Mouse (Mus musculus) olfactory bulb, adult 2 months (tissue): Measurements from ENCODE around the gene Fyb2. TPM values are rescaled to one million over a fixed set of nuclear protein-coding genes. Genes with fewer than 3 reads are reported as not detected.

Experiments
- H3K27ac ChIP-seq: fragments of 200-500 bp; 2 replicates; pipeline ENCODE4 v1.5.1; 2012; ENCODE audit warnings: low read depth, low read length; ENCODE audit not compliant: insufficient read depth
- H3K4me1 ChIP-seq: fragments of 200-500 bp; 2 replicates; pipeline ENCODE4 v1.6.1; 2012; ENCODE audit warnings: low read length; ENCODE audit not compliant: control insufficient read depth, insufficient read depth
- H3K4me3 ChIP-seq: fragments of 200-500 bp; 2 replicates; pipeline ENCODE4 v1.5.1; 2012; ENCODE audit warnings: mild to moderate bottlenecking, low read depth, low read length, moderate library complexity; ENCODE audit not compliant: insufficient read depth
- CTCF ChIP-seq: fragments of 200-500 bp; IDR thresholded peaks from 2 replicates; pipeline ENCODE4 v1.5.1; 2012; ENCODE audit warnings: low read depth, mild to moderate bottlenecking, low read length, moderate library complexity; ENCODE audit not compliant: insufficient read depth
- POLR2A ChIP-seq: fragments of 200-500 bp; IDR thresholded peaks from 2 replicates; pipeline ENCODE4 v1.6.1; 2012; ENCODE audit warnings: mild to moderate bottlenecking, low read depth, low read length, moderate library complexity; ENCODE audit not compliant: insufficient read depth
- WGBS: fragments of 180-500 bp; shearing (Covaris S2); methylation state at CpG from one replicate; pipeline ENCODE4 v1.1.7; 2018; 5-methylcytosine and 5-hydroxymethylcytosine counted together
- polyA plus RNA-seq: library from polyadenylated mRNA; stranded (reverse); fragments of >200 nt; gene quantifications from 2 replicates; pipeline ENCODE4 v1.2.4, GENCODE M21; 2012; ENCODE audit warnings: low replicate concordance; ENCODE audit not compliant: missing spikeins, insufficient read depth, insufficient read length

The Fyb2 gene
- polyA plus RNA-seq, 1 experiment, result not detected

DNA sequence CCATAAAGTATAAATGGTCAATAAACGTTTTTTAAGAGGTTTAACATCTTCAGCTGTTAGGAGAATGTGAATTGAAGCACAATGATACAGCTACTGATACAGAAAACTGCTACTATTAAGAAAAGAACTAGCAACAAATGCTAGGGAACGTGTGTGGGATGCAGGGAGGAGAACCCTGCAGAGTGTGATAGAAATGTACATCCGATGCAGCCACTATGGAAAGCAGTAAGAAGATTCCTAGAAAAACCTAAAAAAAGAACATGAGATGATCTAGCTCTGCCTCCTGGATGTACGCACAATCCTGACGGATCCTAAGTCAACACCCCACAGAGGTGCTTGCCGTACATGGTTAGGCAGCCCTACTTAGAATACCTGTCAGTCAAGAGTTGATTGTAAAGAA lies 114.0 kb downstream of the Fyb2 start:
- TF ChIP-seq CTCF (no peak), POLR2A (no peak)
- no peak overlapping the region for H3K27ac ChIP-seq
- no peak overlapping the region for H3K4me3 ChIP-seq
- no peaks in the 10 kb centered on the region for H3K4me1 ChIP-seq
- 49% methylated on average over 6 of the region's 6 CpGs for WGBS

DNA sequence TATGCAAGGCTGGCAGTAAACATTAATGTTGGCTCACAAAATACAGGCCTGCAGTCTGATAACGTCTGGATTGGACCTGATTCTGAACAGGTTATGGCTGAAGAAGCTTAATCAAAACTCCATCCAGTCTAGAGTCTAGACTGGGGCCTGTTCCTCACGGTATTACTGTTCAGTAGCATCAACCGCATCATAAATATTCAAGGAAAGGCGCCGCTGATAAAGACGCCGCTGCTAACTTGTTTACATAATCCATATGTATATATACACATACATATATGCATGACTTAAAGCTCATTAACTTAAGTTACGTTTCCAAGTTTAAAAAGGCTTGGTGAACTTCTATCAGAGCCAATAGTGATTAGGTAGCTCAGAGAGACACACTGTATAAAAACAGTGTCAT lies 117.8 kb downstream of the Fyb2 start:
- Histone ChIP-seq H3K4me3 (no peak overlapping the region), H3K4me1 (no peaks in the 10 kb centered on the region), H3K27ac (no peak overlapping the region)
- WGBS, result 89% methylated on average over 8 of the region's 8 CpGs
- TF ChIP-seq POLR2A (no peak), CTCF (no peak)

DNA sequence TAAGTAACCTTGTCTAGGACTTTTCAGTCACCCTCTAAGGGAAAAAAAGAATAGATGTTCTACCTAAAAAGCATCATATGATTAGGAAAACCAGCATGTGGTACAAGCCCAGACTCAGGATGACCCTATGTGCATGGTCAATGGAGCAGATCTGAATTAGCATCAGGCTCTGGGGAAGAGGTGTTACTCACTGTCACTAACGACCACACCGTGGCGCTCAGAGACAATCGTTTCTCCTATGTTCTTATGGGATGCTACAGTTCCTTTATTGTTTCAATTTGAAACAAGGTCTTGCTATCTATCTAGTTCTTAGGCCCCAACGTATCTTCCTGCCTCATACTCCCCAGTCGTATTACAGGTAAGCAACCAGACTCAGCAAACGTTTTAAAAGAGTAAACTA lies 119.9 kb downstream of the Fyb2 start:
- WGBS, result 72% methylated on average over 7 of the region's 7 CpGs
- H3K4me3 ChIP-seq, result no peak overlapping the region
- H3K27ac ChIP-seq, result no peak overlapping the region
- TF ChIP-seq POLR2A (no peak), CTCF (no peak)
- no peaks in the 10 kb centered on the region for H3K4me1 ChIP-seq

DNA sequence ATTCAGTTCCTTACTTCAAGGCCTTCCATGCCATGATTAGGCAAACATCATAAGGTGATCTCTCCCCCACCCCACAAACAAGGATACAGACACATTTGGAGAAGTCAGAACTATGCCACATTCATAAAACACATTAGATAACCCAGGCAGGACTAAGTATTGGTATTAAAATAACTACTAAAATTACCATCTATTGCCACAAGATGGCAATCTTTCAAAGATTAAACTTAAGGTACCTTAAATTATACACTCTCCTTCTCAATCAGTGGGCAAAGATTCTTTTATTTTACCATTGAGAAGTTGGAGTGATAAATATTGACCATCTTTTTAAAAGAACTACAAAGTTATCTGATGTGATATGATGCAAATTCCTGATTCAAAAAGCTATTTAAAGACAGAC lies 121.0 kb downstream of the Fyb2 start:
- TF ChIP-seq POLR2A (no peak), CTCF (no peak)
- H3K27ac ChIP-seq, result no peak overlapping the region
- H3K4me3 ChIP-seq, result no peak overlapping the region
- H3K4me1 ChIP-seq, result no peaks in the 10 kb centered on the region

DNA sequence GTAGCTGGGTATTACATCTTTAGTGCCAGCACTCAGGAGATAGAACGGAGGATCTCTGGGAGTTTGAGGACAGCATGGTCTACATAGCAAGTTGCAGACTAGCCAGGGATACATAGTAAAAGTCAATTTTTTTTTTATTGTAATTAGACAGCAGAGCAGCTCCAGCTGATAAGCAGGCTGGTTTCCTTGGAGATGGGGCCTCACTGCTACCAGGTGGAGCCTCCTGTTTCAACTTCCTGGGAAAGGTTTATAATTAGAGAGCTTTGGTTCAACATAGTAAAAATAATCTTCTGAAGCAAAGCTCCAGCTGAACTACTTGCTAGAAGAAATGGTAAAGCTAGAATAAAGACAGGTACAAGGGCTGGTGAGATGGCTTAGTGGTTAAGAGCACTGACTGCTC lies 136.8 kb downstream of the Fyb2 start:
- Histone ChIP-seq H3K27ac (no peak overlapping the region), H3K4me3 (no peak overlapping the region), H3K4me1 (peaks cover 2% of the 10 kb centered on the region; the same call in 1 of the 2 replicates)
- 77% methylated on average over 1 of the region's 1 CpGs for WGBS
- TF ChIP-seq POLR2A (no peak), CTCF (no peak)

DNA sequence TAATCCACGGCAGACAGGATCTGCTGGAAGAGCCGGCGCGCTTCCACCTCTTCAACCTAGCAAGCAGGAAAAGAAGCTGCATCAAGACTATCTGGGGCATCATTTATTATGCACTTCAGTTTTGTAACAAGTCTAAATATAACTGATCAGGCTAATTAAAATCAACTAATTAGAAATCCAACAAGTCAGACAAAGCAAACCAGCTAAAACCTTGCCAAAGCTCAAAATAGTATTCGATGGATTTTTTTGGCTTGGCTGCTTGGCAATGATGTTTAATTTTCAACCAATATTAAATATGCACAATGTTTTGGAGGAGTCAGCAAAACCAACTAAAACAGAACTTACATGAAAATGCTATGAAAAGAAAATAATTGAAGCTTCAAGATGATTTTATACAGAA lies 138.0 kb downstream of the Fyb2 start:
- Histone ChIP-seq H3K4me1 (peaks cover 2% of the 10 kb centered on the region; the same call in 1 of the 2 replicates), H3K4me3 (no peak overlapping the region), H3K27ac (no peak overlapping the region)
- TF ChIP-seq POLR2A (no peak), CTCF (no peak)
- 75% methylated on average over 5 of the region's 5 CpGs for WGBS

Other genes with a start within 250 kb of the Fyb2 start
- not detected in 2 replicates for gene C8b, start 147.1 kb upstream of the Fyb2 start, polyA plus RNA-seq
- gene Gm17662, start 56.1 kb upstream of the Fyb2 start, polyA plus RNA-seq, result not detected in 2 replicates
- not detected in 2 replicates for gene C8a, start 37.1 kb upstream of the Fyb2 start, polyA plus RNA-seq
- gene Prkaa2, start 196.4 kb downstream of the Fyb2 start, polyA plus RNA-seq, result not detected in 2 replicates
- not detected in 2 replicates for gene Plpp3, start 243.9 kb downstream of the Fyb2 start, polyA plus RNA-seq